Mouse (Mus musculus) midbrain, embryonic 14.5 days (tissue): ENCODE measurements around the gene Clasp1. TPM values are rescaled to one million over a fixed set of nuclear protein-coding genes. Genes with fewer than 3 reads are reported as not detected.
A peak's percentile ranks its signal among the peaks of the same experiment; 100 is the strongest.

Experiments used
- ATAC-seq: fragments of 200-750 bp; cut with Nextera tagmentation; 2 replicates; pipeline ENCODE4 v1.8.0; 2017; ENCODE audit warnings: moderate number of reproducible peaks, moderate library complexity; ENCODE audit not compliant: low FRiP score, low TSS enrichment
- DNase-seq: peaks from one replicate; pipeline ENCODE4 v3.0.0-alpha.2; 2015
- H3K27ac ChIP-seq: fragments of 300-500 bp; sonication (generic); replicated peaks from 2 replicates; pipeline ENCODE4 v1.5.1; 2014; ENCODE audit warnings: mild to moderate bottlenecking, low read depth, low read length, moderate library complexity
- H3K27me3 ChIP-seq: fragments of 300-500 bp; sonication (generic); 2 replicates; pipeline ENCODE4 v1.6.1; 2014; ENCODE audit warnings: low read length, control low read depth, mixed read lengths; ENCODE audit not compliant: control insufficient read depth, insufficient read depth
- H3K36me3 ChIP-seq: fragments of 300-500 bp; sonication (generic); 2 replicates; pipeline ENCODE4 v1.6.1; 2014; ENCODE audit warnings: low read length, control low read depth; ENCODE audit not compliant: control insufficient read depth, insufficient read depth
- H3K4me1 ChIP-seq: fragments of 300-500 bp; sonication (generic); 2 replicates; pipeline ENCODE4 v1.6.1; 2014; ENCODE audit warnings: mild to moderate bottlenecking, antibody characterized with exemption, low read length, control low read depth; ENCODE audit not compliant: control insufficient read depth, insufficient read depth
- H3K4me2 ChIP-seq: fragments of 300-500 bp; sonication (generic); 2 replicates; pipeline ENCODE4 v1.6.1; 2014; ENCODE audit warnings: mild to moderate bottlenecking, low read length, moderate library complexity
- H3K4me3 ChIP-seq: fragments of 300-500 bp; sonication (generic); replicated peaks from 2 replicates; pipeline ENCODE4 v1.5.1; 2014; ENCODE audit warnings: low read depth, low read length
- H3K9ac ChIP-seq: fragments of 300-500 bp; sonication (generic); replicated peaks from 2 replicates; pipeline ENCODE4 v1.6.1; 2014; ENCODE audit warnings: mild to moderate bottlenecking, low read length, moderate library complexity
- H3K9me3 ChIP-seq: fragments of 300-500 bp; sonication (generic); 2 replicates; pipeline ENCODE4 v1.6.1; 2016; ENCODE audit warnings: low read length, control low read depth, mixed read lengths; ENCODE audit not compliant: control insufficient read depth
- WGBS: fragments of 180-500 bp; shearing (Covaris S2); extraction: QIAGEN DNeasy Blood & Tissue Kit; methylation state at CpG from one replicate; pipeline ENCODE4 v1.1.7; 2014; 5-methylcytosine and 5-hydroxymethylcytosine counted together
- polyA plus RNA-seq: library from polyadenylated mRNA; unstranded; fragments of >200 nt; fragmentation: Nextera tagmentation; extraction: Ambion mirVana; gene quantifications from 2 replicates; pipeline ENCODE4 v1.2.1, GENCODE M21; 2014

Clasp1 gene
- 116 and 140 TPM in 2 replicates for polyA plus RNA-seq

DNA sequence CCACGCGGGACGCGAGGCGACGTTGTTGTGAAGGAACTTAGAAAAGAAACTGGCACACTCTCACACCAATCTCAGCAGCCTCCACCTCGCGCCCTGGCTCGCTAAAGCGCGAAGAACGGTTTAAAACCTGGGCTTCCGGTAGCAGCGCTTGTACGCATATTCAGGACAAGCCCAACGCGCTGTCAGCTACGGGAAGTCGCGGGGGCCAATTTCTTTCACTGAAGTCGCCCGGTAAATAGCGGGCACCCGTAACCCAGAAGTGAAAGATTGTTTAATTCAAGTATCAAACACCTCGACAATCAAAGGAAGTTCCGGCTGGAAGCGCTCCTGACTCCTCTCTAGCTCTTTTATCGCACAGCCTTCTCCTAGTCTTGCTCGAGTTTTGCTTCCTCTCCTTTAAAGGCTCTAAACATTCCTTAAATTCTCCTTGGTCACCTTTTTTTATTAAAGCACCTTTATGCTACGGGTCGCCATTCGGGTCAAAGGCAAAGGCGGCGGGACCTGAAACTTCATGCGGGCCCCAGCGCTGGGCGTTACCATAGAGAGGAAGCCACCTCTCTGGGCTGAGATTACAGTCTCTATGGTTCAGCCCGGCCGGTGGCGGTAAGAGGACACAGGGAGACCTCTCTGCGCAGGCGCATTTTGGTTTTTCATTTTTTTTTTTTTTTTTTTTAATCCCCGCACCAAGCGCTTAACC is at the start of gene Clasp1:
Clasp1 (plus strand) TSS at position 302 of the 697 bp plus-strand sequence.
- DNase-seq = peak; percentile 97
- H3K9ac ChIP-seq = peak within 1 kb of the TSS; percentile 94
- ATAC-seq = peak; percentile 96
- peak within 1 kb of the TSS; percentile 62 for H3K4me2 ChIP-seq
- peak within 1 kb of the TSS; percentile 89 for H3K4me3 ChIP-seq
- 0 out of 2 replicates have a peak, but pooled peaks cover 3% of the 10 kb centered on the region for H3K36me3 ChIP-seq
- WGBS = under 1% methylated on average over 44 of the region's 44 CpGs
- peaks cover 21% of the 10 kb centered on the region for H3K4me1 ChIP-seq
- no peaks in the 10 kb centered on the region for H3K9me3 ChIP-seq
- H3K27me3 ChIP-seq = no peaks in the 10 kb centered on the region
- peak within 1 kb of the TSS; percentile 96 for H3K27ac ChIP-seq

DNA sequence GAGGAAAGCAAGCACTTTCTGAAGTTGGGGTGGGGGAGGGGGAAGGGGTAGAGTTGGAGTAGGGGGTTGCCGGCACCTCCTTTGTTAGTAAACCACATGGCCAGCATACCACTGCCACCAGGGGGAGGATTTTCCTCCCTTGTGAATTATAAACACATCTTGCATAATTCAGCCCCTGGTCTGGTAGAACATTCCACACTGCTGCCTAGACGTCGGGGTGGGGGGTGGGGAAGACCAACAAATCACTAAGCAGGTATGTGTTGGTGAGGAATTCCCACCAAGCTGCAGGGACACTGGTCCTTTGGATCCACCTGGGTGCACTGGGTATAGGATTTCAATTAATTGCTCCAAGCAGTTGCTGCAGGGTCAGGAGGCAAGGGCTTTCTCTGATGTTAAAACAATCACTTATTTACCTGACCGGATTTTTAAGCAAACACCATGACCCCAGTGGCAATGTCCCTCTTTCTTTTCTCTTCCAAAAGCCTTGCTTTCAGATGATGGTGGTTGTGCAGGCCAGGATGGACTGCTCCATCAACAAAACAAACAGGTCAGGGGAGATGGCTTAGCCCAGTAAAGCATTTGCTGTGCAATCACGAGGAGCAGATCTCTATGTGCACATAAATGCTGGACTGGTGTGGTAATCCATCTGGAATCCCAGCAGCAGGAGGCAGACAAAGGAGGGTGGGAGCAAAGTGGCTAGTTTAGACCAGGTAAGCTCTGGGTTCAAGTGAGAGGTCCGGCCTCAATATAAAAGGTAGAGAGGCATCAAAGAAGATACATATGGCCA is 45.0 kb upstream of the Clasp1 start:
- Histone ChIP-seq H3K9me3 (no peaks in the 10 kb centered on the region), H3K4me1 (no peaks in the 10 kb centered on the region), H3K4me3 (no peak overlapping the region), H3K27me3 (no peaks in the 10 kb centered on the region), H3K36me3 (no peaks in the 10 kb centered on the region), H3K9ac (no peak overlapping the region), H3K4me2 (no peak overlapping the region), H3K27ac (no peak overlapping the region)
- DNase-seq = no peak
- WGBS = 43% methylated on average over 6 of the region's 6 CpGs
- ATAC-seq = no peak

DNA sequence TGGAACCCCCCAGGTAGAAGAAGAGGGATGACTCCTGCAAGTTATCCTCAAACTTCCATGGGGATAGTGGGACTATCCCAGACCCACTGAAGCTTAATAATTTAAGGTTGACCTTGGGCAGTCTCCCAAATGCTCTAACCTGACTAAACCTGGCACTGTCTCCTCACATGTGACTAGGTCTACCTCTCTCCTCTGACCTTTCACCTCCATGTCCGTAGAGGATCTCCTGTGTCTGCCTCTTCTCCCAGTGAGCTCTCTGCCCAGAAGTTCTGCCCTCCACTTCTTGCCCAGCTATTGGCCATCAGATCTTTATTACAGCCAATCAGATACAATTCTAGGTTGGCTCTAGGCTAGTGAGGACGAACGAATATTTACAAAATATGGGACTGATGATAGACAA is 38.9 kb upstream of the Clasp1 start:
- 87% methylated on average over 3 of the region's 3 CpGs for WGBS
- H3K4me3 ChIP-seq = no peak overlapping the region
- no peak overlapping the region for H3K9ac ChIP-seq
- no peaks in the 10 kb centered on the region for H3K36me3 ChIP-seq
- no peaks in the 10 kb centered on the region for H3K4me1 ChIP-seq
- H3K27me3 ChIP-seq = no peaks in the 10 kb centered on the region
- no peak for DNase-seq
- H3K4me2 ChIP-seq = no peak overlapping the region
- no peak for ATAC-seq
- no peaks in the 10 kb centered on the region for H3K9me3 ChIP-seq
- H3K27ac ChIP-seq = no peak overlapping the region

DNA sequence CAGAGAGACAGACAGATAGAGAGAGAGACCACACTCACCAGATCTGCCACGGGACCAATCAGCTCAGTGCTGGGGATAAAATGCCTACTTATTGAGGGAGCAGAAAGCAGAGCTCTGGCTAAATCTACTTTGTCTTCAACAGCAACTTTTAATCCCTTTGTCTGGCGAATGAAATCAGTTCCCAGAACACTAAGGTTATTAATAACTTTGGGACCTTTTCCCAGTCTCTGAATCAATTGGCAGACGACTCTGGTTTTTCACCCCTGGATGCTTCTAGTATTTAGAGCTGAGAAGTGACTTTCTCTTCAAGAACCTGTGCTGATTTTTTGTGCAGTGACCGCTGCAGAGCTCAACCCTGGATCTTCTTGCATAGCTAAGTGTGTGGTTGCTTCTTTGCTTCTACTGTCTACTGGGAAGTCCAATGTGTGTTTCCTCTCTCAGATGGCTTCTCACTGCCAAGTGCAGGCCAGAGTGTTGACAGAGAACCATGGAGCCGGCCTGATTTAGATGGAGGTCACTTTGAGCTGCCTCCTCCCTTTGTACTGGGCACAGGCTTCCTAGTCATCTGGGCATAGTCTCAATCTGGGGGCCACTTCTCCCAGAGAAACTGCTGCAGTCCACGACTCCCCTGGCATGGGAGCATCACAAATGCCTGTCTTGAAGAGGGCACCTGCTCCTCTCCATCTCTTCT is 29.6 kb upstream of the Clasp1 start:
- DNase-seq = no peak
- Histone ChIP-seq H3K27me3 (no peaks in the 10 kb centered on the region), H3K9me3 (no peaks in the 10 kb centered on the region), H3K9ac (no peak overlapping the region), H3K4me3 (no peak overlapping the region), H3K36me3 (no peaks in the 10 kb centered on the region), H3K4me2 (no peak overlapping the region), H3K4me1 (no peaks in the 10 kb centered on the region), H3K27ac (no peak overlapping the region)
- ATAC-seq = no peak
- 72% methylated on average over 6 of the region's 6 CpGs for WGBS

DNA sequence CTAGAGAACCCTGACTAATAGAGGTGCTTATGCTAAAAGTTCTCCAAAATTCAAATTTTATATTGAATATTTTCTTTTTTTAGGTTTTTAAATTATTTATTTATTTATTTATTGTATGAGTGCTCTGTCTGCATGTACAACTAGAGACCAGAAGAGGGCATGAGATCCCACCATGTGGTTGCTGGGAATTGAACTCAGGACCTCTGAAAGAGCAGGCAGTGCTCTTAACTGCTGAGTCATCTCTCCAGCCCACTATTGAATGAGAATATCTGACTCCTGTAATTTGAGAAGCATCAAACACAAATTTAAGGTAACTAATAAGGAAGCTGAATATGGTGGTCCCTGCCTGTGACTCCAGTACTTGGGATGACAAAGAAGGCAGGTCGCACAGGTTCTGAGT is 20.9 kb upstream of the Clasp1 start:
- no peak for ATAC-seq
- DNase-seq = no peak
- H3K36me3 ChIP-seq = no peaks in the 10 kb centered on the region
- H3K4me1 ChIP-seq = no peaks in the 10 kb centered on the region
- no peak overlapping the region for H3K4me3 ChIP-seq
- no peak overlapping the region for H3K9ac ChIP-seq
- H3K4me2 ChIP-seq = no peak overlapping the region
- no peaks in the 10 kb centered on the region for H3K9me3 ChIP-seq
- no peaks in the 10 kb centered on the region for H3K27me3 ChIP-seq
- no peak overlapping the region for H3K27ac ChIP-seq
- WGBS = 95% methylated on average over 1 of the region's 1 CpGs

DNA sequence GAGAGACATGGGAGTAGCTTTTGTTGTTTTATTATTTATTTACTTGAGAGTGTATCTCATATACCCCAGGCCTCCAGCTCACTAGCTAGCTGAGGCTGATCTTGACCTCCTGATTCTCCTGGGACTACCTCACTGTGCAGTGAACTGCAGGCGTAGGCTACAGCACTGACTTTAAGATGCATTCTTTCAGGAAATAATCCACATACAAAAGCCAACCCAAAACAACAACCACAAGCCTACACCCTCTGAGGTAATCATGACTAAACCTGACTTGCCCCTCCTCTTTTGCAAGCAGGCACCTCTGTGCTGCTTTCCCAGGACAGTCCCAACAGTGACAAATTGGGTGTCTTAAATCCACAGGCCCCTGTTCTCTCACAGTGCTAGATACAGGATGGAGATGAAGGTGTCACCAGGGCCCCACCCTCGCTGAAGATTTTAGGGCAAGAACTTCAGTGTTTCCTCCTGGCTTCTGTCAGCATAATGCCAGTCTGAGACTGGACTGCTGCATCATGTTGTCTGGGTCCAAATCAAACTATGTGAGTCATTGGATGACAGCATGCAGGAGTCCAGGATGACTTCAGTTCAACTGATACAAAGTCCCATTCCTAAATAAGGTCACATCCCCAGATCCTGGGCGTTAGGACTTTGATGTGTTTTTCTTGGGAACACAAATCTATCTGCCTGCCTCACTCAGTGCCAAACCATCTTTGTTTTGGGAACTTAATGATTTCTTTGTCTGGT is 20.0 kb upstream of the Clasp1 start:
- H3K4me3 ChIP-seq = no peak overlapping the region
- ATAC-seq = no peak
- H3K4me1 ChIP-seq = no peaks in the 10 kb centered on the region
- no peaks in the 10 kb centered on the region for H3K36me3 ChIP-seq
- no peak overlapping the region for H3K27ac ChIP-seq
- 72% methylated on average over 3 of the region's 3 CpGs for WGBS
- DNase-seq = no peak
- no peaks in the 10 kb centered on the region for H3K9me3 ChIP-seq
- H3K4me2 ChIP-seq = no peak overlapping the region
- H3K27me3 ChIP-seq = no peaks in the 10 kb centered on the region
- H3K9ac ChIP-seq = no peak overlapping the region

DNA sequence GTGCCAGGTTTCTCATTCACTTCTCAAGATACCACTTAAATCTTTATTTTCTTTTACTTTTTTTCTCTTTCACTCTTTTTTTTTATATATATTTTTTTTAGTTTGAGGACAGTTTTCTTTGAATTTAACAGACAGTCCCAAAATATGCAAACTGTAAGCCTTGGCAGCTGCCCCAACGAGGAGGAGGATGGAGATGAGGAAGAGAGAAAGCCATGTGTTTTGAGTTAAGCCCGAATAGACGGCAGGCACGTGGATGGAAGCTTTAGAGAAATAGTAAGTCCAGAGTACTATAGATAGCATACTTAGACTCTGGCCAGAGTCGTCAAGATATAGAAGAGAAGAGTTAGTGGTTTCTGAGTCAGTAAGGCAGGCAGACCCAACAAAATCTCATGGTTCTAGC is 11.1 kb upstream of the Clasp1 start:
- no peak overlapping the region for H3K4me3 ChIP-seq
- H3K27ac ChIP-seq = no peak overlapping the region
- no peak for DNase-seq
- WGBS = 80% methylated on average over 5 of the region's 5 CpGs
- H3K27me3 ChIP-seq = no peaks in the 10 kb centered on the region
- H3K36me3 ChIP-seq = no peaks in the 10 kb centered on the region
- no peak overlapping the region for H3K4me2 ChIP-seq
- no peak for ATAC-seq
- H3K9ac ChIP-seq = no peak overlapping the region
- no peaks in the 10 kb centered on the region for H3K4me1 ChIP-seq
- no peaks in the 10 kb centered on the region for H3K9me3 ChIP-seq

DNA sequence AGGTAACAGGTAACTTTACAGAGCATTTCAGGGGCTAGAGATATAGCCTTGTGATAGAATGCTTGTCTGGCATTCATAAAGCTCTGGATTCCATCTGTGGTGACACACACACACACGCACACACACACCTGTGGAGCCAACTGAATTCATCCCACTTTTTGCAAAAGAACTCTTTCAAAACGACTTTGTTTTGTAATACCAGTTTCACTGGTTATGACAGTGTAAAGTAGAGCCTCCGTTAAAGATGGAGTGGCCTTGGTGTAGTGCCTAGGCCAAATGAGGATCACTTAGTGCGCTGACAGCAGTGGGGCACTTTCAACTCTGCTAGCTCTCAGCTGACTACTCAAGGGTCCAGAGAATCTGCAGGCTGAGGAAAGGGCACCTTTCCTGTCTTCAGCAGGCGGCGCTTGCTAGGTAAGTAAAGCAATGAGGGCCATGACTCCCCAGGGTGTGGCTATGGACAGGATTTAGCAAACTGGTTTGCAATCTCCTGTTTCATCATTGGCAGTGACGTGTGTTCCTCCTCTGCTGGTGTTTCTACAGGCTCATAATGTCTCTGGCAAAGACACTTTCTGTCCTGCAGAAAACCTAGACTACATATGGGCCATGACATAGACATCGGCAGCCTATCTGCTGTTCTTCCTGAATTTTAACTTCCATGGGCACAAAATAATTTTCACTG is 8.6 kb upstream of the Clasp1 start:
- WGBS = 77% methylated on average over 8 of the region's 8 CpGs
- Histone ChIP-seq H3K27me3 (no peaks in the 10 kb centered on the region), H3K4me3 (no peak overlapping the region), H3K9ac (no peak overlapping the region), H3K4me2 (no peak overlapping the region), H3K4me1 (no peaks in the 10 kb centered on the region), H3K36me3 (no peaks in the 10 kb centered on the region), H3K9me3 (no peaks in the 10 kb centered on the region), H3K27ac (no peak overlapping the region)
- no peak for ATAC-seq
- no peak for DNase-seq
